Comparison of ENCODE assay signal across 29 mouse cellular contexts in the genomic region with DNA sequence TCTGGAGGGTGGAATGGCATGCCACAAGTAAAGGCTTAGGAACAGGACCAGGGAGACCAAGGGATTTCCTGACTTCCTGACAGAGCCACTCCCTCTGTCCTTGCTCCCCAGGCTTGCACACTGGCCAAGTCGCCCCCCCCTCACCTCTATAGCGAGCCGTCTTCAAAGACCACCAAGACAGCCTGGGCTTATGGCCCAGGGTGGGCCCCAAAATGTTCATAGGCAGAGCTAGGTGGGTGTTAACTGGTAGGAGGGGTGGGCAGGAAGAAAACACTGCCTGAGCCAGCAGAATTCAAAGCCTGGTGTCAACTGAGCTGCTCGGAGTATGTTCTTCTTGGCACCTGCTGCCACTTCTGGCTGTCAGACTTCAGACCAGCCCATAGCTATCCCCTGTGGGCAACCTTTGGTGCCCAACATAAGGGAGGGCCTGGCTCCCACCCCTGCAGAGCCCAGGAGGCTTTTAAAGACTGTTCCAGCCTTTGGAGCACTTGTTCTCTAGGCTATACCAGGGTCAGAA. TPM values are rescaled to one million over a fixed set of nuclear protein-coding genes. Genes with fewer than 3 reads are reported as not detected.
DNase-seq lines count a peak whose midpoint lies in the region; ATAC-seq and TF ChIP-seq lines count a peak whose summit lies in the region.
"Had no signal": no experiment of that assay in that cellular context is flagged by ENCODE, and none has a peak within 500 bp of the region (broad histone marks: within the 10 kb centered on the region; RNA-seq: fewer than 3 reads in every experiment).

No protein-coding gene starts in this region.

- TF ChIP-seq CTCF in lung, embryonic 14.5 days (IDR thresholded peaks at IDR 0.05; ENCODE audit: low read depth), result no peak

- H3K36me3 ChIP-seq in forebrain, embryonic 16.5 days (ENCODE audit: control insufficient read depth, insufficient read depth), result no peaks in the 10 kb centered on the region
- no peaks in the 10 kb centered on the region for H3K36me3 ChIP-seq in forebrain, embryonic 12.5 days (replicated peaks)
- peaks cover 12% of the 10 kb centered on the region for H3K36me3 ChIP-seq in heart, embryonic 13.5 days
- H3K36me3 ChIP-seq in lung, embryonic 14.5 days (ENCODE audit: insufficient read depth), result no peaks in the 10 kb centered on the region
- H3K36me3 ChIP-seq: forebrain, embryonic 15.5 days; hindbrain, embryonic 15.5 days; intestine, embryonic 15.5 days; neural tube, embryonic 15.5 days; stomach, embryonic 15.5 days had no signal

- no peaks in the 10 kb centered on the region for H3K9me3 ChIP-seq in forebrain, embryonic 16.5 days (ENCODE audit: control insufficient read depth, low read length)
- H3K9me3 ChIP-seq in forebrain, embryonic 12.5 days, result no peaks in the 10 kb centered on the region
- H3K9me3 ChIP-seq in heart, embryonic 13.5 days, result no peaks in the 10 kb centered on the region
- H3K9me3 ChIP-seq in lung, embryonic 14.5 days (ENCODE audit: low read depth, low read length), result no peaks in the 10 kb centered on the region
- H3K9me3 ChIP-seq: embryonic facial prominence, embryonic 12.5 days; forebrain, embryonic 15.5 days; hindbrain, embryonic 15.5 days; intestine, embryonic 15.5 days; limb, embryonic 12.5 days; neural tube, embryonic 15.5 days; stomach, embryonic 15.5 days had no signal

- 41% methylated on average over 4 of the region's 4 CpGs for WGBS in forebrain, embryonic 16.5 days
- 71% methylated on average over 4 of the region's 4 CpGs for WGBS in forebrain, embryonic 12.5 days
- 57% methylated on average over 4 of the region's 4 CpGs for WGBS in heart, embryonic 13.5 days
- whole genome bisulfite sequencing in lung, embryonic 14.5 days, result 55% methylated on average over 4 of the region's 4 CpGs

- H3K27ac ChIP-seq in forebrain, embryonic 16.5 days (ENCODE audit: low read length), result no peak overlapping the region
- no peak overlapping the region for H3K27ac ChIP-seq in forebrain, embryonic 12.5 days
- H3K27ac ChIP-seq in heart, embryonic 13.5 days (replicated peaks), result peak overlapping the region; percentile 86
- peak overlapping the region; percentile 58; the same call in 1 of the 2 replicates for H3K27ac ChIP-seq in lung, embryonic 14.5 days (ENCODE audit: low read depth)
- H3K27ac ChIP-seq: embryonic facial prominence, embryonic 12.5 days; forebrain, embryonic 15.5 days; hindbrain, embryonic 15.5 days; intestine, embryonic 15.5 days; layer of hippocampus, adult 2 months; limb, embryonic 12.5 days; liver, embryonic 14.5 days; macrophage; neural tube, embryonic 15.5 days; stomach, embryonic 15.5 days had no signal

- H3K4me3 ChIP-seq in forebrain, embryonic 16.5 days (replicated peaks; ENCODE audit: low read length), result no peak overlapping the region
- no peak overlapping the region for H3K4me3 ChIP-seq in forebrain, embryonic 12.5 days (replicated peaks)
- H3K4me3 ChIP-seq in heart, embryonic 13.5 days, result no peak overlapping the region
- H3K4me3 ChIP-seq in lung, embryonic 14.5 days (ENCODE audit: low read depth, low read length), result no peak overlapping the region
- H3K4me3 ChIP-seq: embryonic facial prominence, embryonic 12.5 days; erythroblast, embryonic 14.5 days; forebrain, embryonic 15.5 days; hindbrain, embryonic 15.5 days; intestine, embryonic 15.5 days; layer of hippocampus, adult 2 months; limb, embryonic 12.5 days; neural tube, embryonic 15.5 days; stomach, embryonic 15.5 days had no signal

- DNase-seq in heart, adult 8-10 months (ENCODE audit: low spot score), result no peak
- no peak for DNase-seq in lung, embryonic 14.5 days
- DNase-seq in lung, postnatal 25 days (ENCODE audit: low spot score), result no peak
- DNase-seq in thymus, postnatal 14 days, result no peak
- DNase-seq: adrenal gland, postnatal 10 days; cerebellum, adult 2 months; cerebellum, postnatal 25 days; heart, postnatal 36 days; kidney, adult 8-10 months; kidney, postnatal 14 days; layer of hippocampus, postnatal 36 days; right cerebral cortex, adult 18-20 months; right cerebral cortex, postnatal 4 days; thymus, adult 18-20 months; thymus, postnatal 4 days had no signal

- no peak overlapping the region for H3K4me2 ChIP-seq in forebrain, embryonic 16.5 days (ENCODE audit: low read length)
- no peak overlapping the region for H3K4me2 ChIP-seq in forebrain, embryonic 12.5 days
- H3K4me2 ChIP-seq in heart, embryonic 13.5 days, result no peak overlapping the region
- no peak overlapping the region for H3K4me2 ChIP-seq in lung, embryonic 14.5 days
- H3K4me2 ChIP-seq: embryonic facial prominence, embryonic 12.5 days; forebrain, embryonic 15.5 days; hindbrain, embryonic 15.5 days; intestine, embryonic 15.5 days; limb, embryonic 12.5 days; neural tube, embryonic 15.5 days; stomach, embryonic 15.5 days had no signal

- H3K9ac ChIP-seq in forebrain, embryonic 16.5 days (replicated peaks; ENCODE audit: low read depth, low read length), result no peak overlapping the region
- H3K9ac ChIP-seq in forebrain, embryonic 12.5 days, result no peak overlapping the region
- H3K9ac ChIP-seq in heart, embryonic 13.5 days, result no peak overlapping the region
- H3K9ac ChIP-seq in lung, embryonic 14.5 days, result no peak overlapping the region
- H3K9ac ChIP-seq: embryonic facial prominence, embryonic 12.5 days; forebrain, embryonic 15.5 days; hindbrain, embryonic 15.5 days; intestine, embryonic 15.5 days; limb, embryonic 12.5 days; liver, embryonic 14.5 days; neural tube, embryonic 15.5 days; stomach, embryonic 15.5 days had no signal

- peak; percentile 36; the same call in 1 of the 2 replicates for ATAC-seq in forebrain, embryonic 16.5 days
- ATAC-seq in forebrain, embryonic 12.5 days (ENCODE audit: low FRiP score), result no peak
- ATAC-seq in heart, embryonic 13.5 days (ENCODE audit: extremely low read depth, insufficient number of reproducible peaks, low FRiP score, low TSS enrichment), result no peak
- ATAC-seq in lung, embryonic 14.5 days (ENCODE audit: insufficient read depth), result no peak
- ATAC-seq: forebrain, embryonic 15.5 days; intestine, embryonic 15.5 days had no signal

- 0 out of 2 replicates have a peak, but pooled peaks cover 4% of the 10 kb centered on the region for H3K4me1 ChIP-seq in forebrain, embryonic 16.5 days (replicated peaks; ENCODE audit: control insufficient read depth, insufficient read depth, low read length)
- peaks cover 12% of the 10 kb centered on the region for H3K4me1 ChIP-seq in forebrain, embryonic 12.5 days
- peaks cover 58% of the 10 kb centered on the region for H3K4me1 ChIP-seq in heart, embryonic 13.5 days
- peaks cover 17% of the 10 kb centered on the region for H3K4me1 ChIP-seq in lung, embryonic 14.5 days (ENCODE audit: insufficient read depth)
- H3K4me1 ChIP-seq: hindbrain, embryonic 15.5 days; neural tube, embryonic 15.5 days had no signal

- H3K27me3 ChIP-seq in forebrain, embryonic 16.5 days (replicated peaks; ENCODE audit: control insufficient read depth, insufficient read depth, low read length), result no peaks in the 10 kb centered on the region
- no peaks in the 10 kb centered on the region for H3K27me3 ChIP-seq in forebrain, embryonic 12.5 days
- no peaks in the 10 kb centered on the region for H3K27me3 ChIP-seq in heart, embryonic 13.5 days (replicated peaks)
- H3K27me3 ChIP-seq in lung, embryonic 14.5 days (ENCODE audit: insufficient read depth, low read length), result no peaks in the 10 kb centered on the region
- H3K27me3 ChIP-seq: embryonic facial prominence, embryonic 12.5 days; forebrain, embryonic 15.5 days; hindbrain, embryonic 15.5 days; intestine, embryonic 15.5 days; limb, embryonic 12.5 days; neural tube, embryonic 15.5 days; stomach, embryonic 15.5 days had no signal

RNA-seq across cellular contexts. Expression of a gene that starts 15.0 kb away (rescaled TPM):
- 11.5 and 14.7 TPM in 2 replicates for polyA plus RNA-seq in forebrain, embryonic 16.5 days (2015; fragmentation: Nextera tagmentation; extraction: Ambion mirVana)
- polyA plus RNA-seq in forebrain, embryonic 12.5 days (2016; fragmentation: Nextera tagmentation; extraction: Ambion mirVana), result 9.1 and 10.9 TPM in 2 replicates
- 51.5 TPM in 2 replicates for polyA plus RNA-seq in heart, embryonic 13.5 days (2015; fragmentation: Nextera tagmentation; extraction: Ambion mirVana)
- total RNA-seq in heart, adult 8-10 months (2022), result 10 to 100 TPM; 14.3 to 19.3 (median 16.6) TPM
- 34.4 and 37.1 TPM in 2 replicates for polyA plus RNA-seq in lung, embryonic 14.5 days (2014; fragmentation: Nextera tagmentation; extraction: Ambion mirVana)
- polyA plus RNA-seq: macrophage had no signal

RNA-seq across cellular contexts. Expression of a gene that starts 45.1 kb away (rescaled TPM):
- polyA plus RNA-seq in forebrain, embryonic 16.5 days (2015; fragmentation: Nextera tagmentation; extraction: Ambion mirVana), result 104 and 120 TPM in 2 replicates
- polyA plus RNA-seq in forebrain, embryonic 12.5 days (2016; fragmentation: Nextera tagmentation; extraction: Ambion mirVana), result 52.2 and 53.3 TPM in 2 replicates
- polyA plus RNA-seq in heart, embryonic 13.5 days (2015; fragmentation: Nextera tagmentation; extraction: Ambion mirVana), result 25.0 and 25.6 TPM in 2 replicates
- 10 to 100 TPM in 3 of 4 experiments, 1 to 10 TPM in 1; 9.5 to 13.4 (median 11.7) TPM for total RNA-seq in heart, adult 8-10 months (2022)
- 23.2 and 27.1 TPM in 2 replicates for polyA plus RNA-seq in lung, embryonic 14.5 days (2014; fragmentation: Nextera tagmentation; extraction: Ambion mirVana)
- polyA plus RNA-seq: erythroblast, embryonic 14.5 days had no signal

RNA-seq across cellular contexts. Expression of a gene that starts 48.4 kb away (rescaled TPM):
- polyA plus RNA-seq in forebrain, embryonic 16.5 days (2015; fragmentation: Nextera tagmentation; extraction: Ambion mirVana), result 7.4 and 8.1 TPM in 2 replicates
- polyA plus RNA-seq in forebrain, embryonic 12.5 days (2016; fragmentation: Nextera tagmentation; extraction: Ambion mirVana), result 11.1 TPM in 2 replicates
- polyA plus RNA-seq in heart, embryonic 13.5 days (2015; fragmentation: Nextera tagmentation; extraction: Ambion mirVana), result 11.9 and 12.9 TPM in 2 replicates
- total RNA-seq in heart, adult 8-10 months (2022), result 1 to 10 TPM; 7.0 to 9.1 (median 8.0) TPM
- polyA plus RNA-seq in lung, embryonic 14.5 days (2014; fragmentation: Nextera tagmentation; extraction: Ambion mirVana), result 21.4 and 23.2 TPM in 2 replicates

Comparison
In these comparisons a context has a peak if more than half of its experiments do, and no peak if none do; other contexts are left out.
1. H3K27ac ChIP-seq: peak in heart, embryonic 13.5 days (single experiment) and lung, embryonic 14.5 days (single experiment); none in forebrain, embryonic 16.5 days (single experiment) and forebrain, embryonic 12.5 days (single experiment).